Mouse (Mus musculus) ovary, postnatal 10 days (tissue): ENCODE data around the gene Noxo1.
A peak's percentile ranks its signal among the peaks of the same experiment; 100 is the strongest.

Source experiments
- DNase-seq: peaks from one replicate; pipeline ENCODE4 v3.0.0; 2022; ENCODE audit warnings: low spot score

The Noxo1 gene

DNA sequence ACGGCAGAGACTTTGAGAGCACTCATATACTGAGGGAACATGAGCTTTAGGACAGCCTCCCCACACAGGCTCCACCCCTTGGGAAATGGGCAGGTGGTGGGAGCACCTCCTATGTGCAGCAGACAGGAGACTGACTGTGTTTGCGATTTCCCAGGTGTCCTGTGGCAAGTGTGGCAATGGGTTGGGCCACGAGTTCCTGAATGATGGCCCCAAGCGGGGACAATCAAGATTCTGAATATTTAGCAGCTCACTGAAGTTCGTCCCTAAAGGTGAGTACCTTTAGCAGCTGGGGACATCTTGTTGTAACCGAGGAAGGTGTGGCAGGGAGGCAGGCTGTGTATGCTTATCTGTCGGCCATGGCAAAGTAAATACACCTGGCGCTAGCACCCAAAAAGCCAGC is 43.9 kb downstream of the Noxo1 start:
- no peak for DNase-seq

DNA sequence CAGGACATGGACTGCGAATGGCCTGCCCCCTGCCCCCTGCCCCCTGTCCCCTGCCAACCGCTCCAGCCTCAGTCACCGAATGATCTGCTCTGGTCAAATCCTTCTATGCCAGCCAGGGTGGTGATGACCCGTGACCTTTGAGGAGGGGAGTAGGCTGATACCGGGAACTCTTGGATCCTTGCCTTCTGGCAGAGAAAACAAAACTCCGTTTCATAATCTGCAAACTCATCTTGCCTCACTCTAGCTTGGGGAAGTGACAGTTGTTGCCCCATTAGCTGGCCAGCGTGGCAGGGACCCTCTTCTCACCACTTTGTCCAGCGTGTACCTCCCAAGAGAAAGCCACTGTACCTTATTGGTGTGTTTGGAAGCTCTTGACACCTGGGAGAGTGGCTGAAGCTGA is 46.3 kb downstream of the Noxo1 start:
- no peak for DNase-seq

DNA sequence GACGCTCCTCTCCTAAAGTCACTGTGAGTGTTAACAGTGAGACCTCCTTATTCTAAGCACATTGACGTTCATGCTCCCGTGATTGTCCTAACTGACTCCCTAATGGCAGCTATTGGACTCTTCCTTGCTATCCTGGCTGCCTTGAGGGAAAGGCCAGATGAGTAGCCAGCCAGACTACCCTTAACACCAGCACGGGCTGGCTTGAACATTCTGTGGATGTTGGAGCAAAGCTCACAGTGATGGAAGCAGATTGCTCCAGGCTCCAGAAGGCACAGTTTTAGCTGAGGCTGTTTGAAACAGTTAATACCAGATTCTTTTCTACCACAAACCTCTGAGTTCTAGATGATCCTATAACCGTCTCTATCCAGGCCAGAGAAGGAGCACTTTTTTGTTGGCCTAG is 47.9 kb downstream of the Noxo1 start:
- DNase-seq = no peak

DNA sequence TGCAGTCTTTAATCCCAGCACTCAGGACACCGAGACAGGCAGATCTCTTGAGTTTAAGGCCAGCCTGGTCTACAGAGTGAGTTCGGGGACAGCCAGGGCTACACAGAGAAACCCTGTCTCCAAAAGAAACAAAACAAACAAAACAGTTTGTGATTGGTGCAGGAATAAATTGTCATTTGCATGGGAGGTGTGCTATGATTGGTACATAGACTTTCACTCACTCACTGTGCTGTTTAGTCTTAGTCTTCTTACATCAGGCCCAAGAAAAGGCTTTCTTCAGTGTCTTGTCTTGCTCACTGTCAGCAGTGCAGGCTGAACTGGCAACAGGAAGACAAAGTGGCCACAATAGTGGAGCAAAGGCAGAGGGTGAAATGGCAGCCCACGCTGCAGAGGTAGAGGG is 48.3 kb downstream of the Noxo1 start:
- DNase-seq = no peak

DNA sequence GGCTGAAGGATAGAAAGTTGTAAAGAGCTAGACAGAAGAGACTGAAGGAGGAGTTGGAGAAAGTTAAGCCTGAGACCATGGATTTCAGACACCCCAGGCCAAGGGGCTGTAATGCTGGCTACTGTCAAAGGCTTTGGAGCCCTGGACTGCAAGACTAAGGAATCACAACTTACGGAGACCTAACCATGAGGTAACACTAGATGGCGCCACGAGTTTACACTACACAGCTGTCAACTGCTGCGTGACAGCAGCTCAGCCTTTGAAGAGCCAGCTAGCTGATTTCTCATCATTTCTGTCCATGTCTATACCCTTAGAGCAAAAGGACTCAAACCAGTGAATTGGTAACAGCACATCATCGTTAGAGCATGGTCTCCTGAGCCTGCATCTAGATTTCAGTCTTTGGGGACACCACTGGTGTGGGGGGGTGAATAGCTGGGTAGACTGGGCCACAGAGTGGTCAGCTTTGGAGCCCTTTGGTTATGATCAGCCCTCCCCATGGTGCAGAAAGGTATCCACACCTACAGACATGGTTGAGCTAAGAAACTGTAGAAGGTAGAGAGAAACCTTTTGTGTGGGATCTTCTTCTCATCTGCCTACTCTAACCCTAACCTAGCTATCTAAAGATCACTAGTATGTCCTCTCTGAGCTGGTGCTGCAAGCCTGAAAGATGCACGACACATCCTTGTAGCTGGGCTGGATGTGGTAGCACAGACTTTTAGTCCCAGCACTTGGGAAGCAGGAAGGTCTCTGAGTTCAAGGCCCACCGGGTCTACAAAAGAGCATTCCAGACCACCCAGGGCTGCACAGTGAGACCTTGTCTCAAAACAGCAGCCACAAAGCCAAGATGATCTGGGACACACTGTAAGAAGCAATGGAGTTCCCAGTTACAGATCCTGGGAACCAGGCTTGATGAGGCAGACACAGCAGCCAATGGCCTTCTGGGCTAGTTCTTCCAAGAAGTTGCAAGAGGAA is 49.8 kb downstream of the Noxo1 start:
- DNase-seq = peak; percentile 55

DNA sequence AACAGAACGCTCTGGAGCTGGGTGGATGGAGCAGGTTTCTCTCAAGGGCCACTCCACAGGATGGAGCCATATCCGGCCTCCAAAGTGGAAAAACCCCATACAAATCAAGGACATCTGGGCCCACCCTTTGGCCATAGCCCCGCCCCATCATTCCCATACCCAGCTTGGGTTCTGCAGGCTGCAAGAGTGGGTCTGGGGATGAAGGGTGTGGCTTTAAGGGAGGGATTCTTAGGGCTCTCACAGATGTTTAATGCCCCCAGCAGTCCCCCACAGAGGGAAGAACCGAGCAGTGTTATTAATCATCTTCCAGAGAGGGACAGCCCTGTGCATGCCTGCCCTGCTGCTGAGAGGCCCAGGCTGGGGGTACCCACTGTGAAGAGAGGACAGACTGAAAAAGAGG is 51.0 kb downstream of the Noxo1 start:
- DNase-seq = no peak
